Mouse (Mus musculus) embryonic facial prominence, embryonic 13.5 days (tissue): ENCODE data around the gene Gtsf1l. TPM values are rescaled to one million over a fixed set of nuclear protein-coding genes. Genes with fewer than 3 reads are reported as not detected.

ENCODE experiments used
- ATAC-seq: fragments of 200-750 bp; cut with Nextera tagmentation; 2 replicates; pipeline ENCODE4 v1.8.0; 2017; ENCODE audit warnings: low read depth; ENCODE audit not compliant: insufficient number of reproducible peaks, insufficient read depth, low FRiP score, low TSS enrichment
- H3K27ac ChIP-seq: fragments of 300-500 bp; sonication (generic); 2 replicates; pipeline ENCODE4 v1.5.1; 2015; ENCODE audit warnings: moderate library complexity, mild to moderate bottlenecking, inconsistent platforms
- H3K27me3 ChIP-seq: fragments of 300-500 bp; sonication (generic); 2 replicates; pipeline ENCODE4 v1.6.1; 2015; ENCODE audit warnings: mild to moderate bottlenecking, inconsistent platforms
- H3K36me3 ChIP-seq: fragments of 300-500 bp; sonication (generic); 2 replicates; pipeline ENCODE4 v1.6.1; 2015; ENCODE audit warnings: mild to moderate bottlenecking, inconsistent platforms
- H3K4me1 ChIP-seq: fragments of 300-500 bp; sonication (generic); 2 replicates; pipeline ENCODE4 v1.6.1; 2015; ENCODE audit warnings: inconsistent platforms
- H3K4me2 ChIP-seq: fragments of 300-500 bp; sonication (generic); 2 replicates; pipeline ENCODE4 v1.6.1; 2015; ENCODE audit warnings: moderate library complexity, mild to moderate bottlenecking, inconsistent platforms
- H3K4me3 ChIP-seq: fragments of 300-500 bp; sonication (generic); 2 replicates; pipeline ENCODE4 v1.5.1; 2015; ENCODE audit warnings: mild to moderate bottlenecking, inconsistent platforms
- H3K9ac ChIP-seq: fragments of 300-500 bp; sonication (generic); 2 replicates; pipeline ENCODE4 v1.6.1; 2015; ENCODE audit warnings: mild to moderate bottlenecking, inconsistent platforms
- H3K9me3 ChIP-seq: fragments of 300-500 bp; sonication (generic); 2 replicates; pipeline ENCODE4 v1.6.1; 2016; ENCODE audit warnings: inconsistent platforms
- WGBS: fragments of 180-500 bp; shearing (Covaris S2); methylation state at CpG from one replicate; pipeline ENCODE4 v1.1.7; 2015; ENCODE audit warnings: mixed read lengths; 5-methylcytosine and 5-hydroxymethylcytosine counted together
- polyA plus RNA-seq: library from polyadenylated mRNA; unstranded; fragments of >200 nt; fragmentation: Nextera tagmentation; extraction: Ambion mirVana; gene quantifications from 2 replicates; pipeline ENCODE4 v1.2.1, GENCODE M21; 2015

The Gtsf1l gene
- polyA plus RNA-seq, 1 experiment from 2014 or later, result not detected

DNA sequence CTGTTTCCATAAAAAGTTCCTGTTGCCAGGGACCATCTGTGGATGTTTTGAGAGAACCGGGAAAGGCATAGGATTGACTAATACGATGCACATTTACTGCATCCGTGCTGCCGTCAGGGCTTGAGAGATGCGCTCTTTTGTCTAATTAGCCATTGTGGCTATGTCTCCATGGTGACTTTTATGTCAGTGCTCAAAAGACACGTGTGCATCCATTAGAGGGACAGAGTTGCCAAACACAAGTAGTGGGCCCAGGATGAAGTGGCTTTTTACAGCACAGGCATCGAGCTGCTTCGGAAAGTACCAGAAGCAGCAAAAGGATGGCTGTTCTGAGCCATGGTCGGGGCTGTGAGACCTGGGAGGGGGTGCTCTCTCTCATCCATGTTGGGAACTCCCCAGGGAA lies 20.7 kb upstream of the Gtsf1l start:
- H3K27me3 ChIP-seq, result no peaks in the 10 kb centered on the region
- H3K9me3 ChIP-seq, result no peaks in the 10 kb centered on the region
- H3K36me3 ChIP-seq, result no peaks in the 10 kb centered on the region
- no peak overlapping the region for H3K4me2 ChIP-seq
- no peak for ATAC-seq
- no peak overlapping the region for H3K27ac ChIP-seq
- 58% methylated on average over 9 of the region's 9 CpGs for WGBS
- H3K4me3 ChIP-seq, result no peak overlapping the region
- H3K4me1 ChIP-seq, result peaks cover 24% of the 10 kb centered on the region
- H3K9ac ChIP-seq, result no peak overlapping the region

DNA sequence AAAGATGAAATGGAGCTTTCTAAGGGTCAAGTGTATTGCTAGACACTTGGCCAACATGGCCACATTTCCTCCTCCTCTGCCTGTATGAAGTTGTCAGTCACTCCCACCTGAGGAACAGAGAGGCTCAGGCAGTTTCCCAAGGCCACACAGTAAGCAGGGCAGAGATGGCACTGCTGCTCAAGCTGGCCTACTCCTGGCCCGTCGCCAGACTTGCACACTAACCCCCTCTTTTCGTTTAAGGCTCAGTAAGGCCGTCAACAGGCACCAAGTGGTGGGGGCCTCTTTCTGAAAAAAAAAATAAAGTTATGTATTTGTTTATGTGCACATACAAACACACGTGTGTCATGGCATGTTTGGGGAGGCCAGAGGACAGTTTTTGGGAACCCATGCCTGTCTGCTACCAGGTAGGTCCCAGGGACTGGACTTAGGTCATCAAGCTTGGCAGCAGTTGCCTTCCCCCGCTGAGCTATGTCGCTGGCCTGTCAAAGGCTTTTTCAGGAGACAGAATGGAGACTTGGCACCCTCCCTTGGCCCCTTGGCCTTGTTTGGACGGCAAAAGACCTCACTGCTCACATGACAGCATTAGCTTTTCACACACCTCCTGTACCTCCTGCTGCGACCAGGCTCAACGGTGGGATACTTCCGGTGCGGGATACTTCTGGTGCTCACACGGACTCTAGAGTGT lies 16.6 kb upstream of the Gtsf1l start:
- Histone ChIP-seq H3K36me3 (no peaks in the 10 kb centered on the region), H3K27ac (no peak overlapping the region), H3K27me3 (no peaks in the 10 kb centered on the region; the same call in 1 of the 2 replicates), H3K4me2 (no peak overlapping the region), H3K9me3 (no peaks in the 10 kb centered on the region), H3K4me1 (peaks cover 30% of the 10 kb centered on the region), H3K9ac (no peak overlapping the region), H3K4me3 (no peak overlapping the region)
- no peak for ATAC-seq
- WGBS, result 84% methylated on average over 13 of the region's 13 CpGs

DNA sequence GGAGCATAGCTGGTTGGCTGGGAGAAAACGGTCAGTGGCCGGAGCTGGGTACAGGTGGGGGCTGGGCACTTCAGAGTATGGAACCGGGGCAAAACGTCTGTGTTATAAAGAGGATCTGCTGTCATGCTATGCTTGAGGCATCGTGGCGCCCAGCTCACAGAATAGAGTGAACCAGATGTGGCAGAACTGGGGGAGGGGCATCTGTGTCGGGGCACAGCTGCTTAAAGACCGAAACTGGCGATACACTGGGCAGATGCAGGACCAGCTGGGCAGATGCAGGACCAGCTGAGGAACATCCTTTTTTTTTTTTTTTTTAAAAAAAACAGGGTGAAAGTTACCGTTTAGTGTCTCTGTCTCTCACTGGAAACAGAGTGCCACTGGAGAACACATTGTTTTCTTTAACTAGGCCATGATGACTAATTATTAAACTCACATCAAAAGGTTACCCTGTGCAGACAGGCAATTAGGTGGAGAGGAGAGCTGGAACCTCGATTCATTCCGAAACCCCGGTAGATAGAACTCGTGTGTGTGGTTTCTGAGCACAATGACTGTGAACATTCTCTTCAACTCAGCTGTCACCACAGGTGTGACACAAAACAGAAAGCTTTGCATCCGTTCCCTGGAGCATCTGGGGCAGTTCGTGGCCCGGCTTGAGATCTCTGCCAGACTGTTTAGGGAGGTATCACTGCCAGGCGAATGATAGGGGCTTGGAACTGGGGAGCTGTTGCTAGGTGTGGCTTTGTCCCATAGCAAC lies 15.4 kb upstream of the Gtsf1l start:
- Histone ChIP-seq H3K9me3 (no peaks in the 10 kb centered on the region), H3K36me3 (no peaks in the 10 kb centered on the region), H3K27ac (no peak overlapping the region), H3K4me3 (no peak overlapping the region), H3K4me2 (peak overlapping the region; percentile 11; the same call in 1 of the 2 replicates), H3K4me1 (peaks cover 30% of the 10 kb centered on the region), H3K27me3 (peaks cover 3% of the 10 kb centered on the region; the same call in 1 of the 2 replicates), H3K9ac (no peak overlapping the region)
- WGBS, result 38% methylated on average over 18 of the region's 18 CpGs
- ATAC-seq, result no peak; the same call in 1 of the 2 replicates

DNA sequence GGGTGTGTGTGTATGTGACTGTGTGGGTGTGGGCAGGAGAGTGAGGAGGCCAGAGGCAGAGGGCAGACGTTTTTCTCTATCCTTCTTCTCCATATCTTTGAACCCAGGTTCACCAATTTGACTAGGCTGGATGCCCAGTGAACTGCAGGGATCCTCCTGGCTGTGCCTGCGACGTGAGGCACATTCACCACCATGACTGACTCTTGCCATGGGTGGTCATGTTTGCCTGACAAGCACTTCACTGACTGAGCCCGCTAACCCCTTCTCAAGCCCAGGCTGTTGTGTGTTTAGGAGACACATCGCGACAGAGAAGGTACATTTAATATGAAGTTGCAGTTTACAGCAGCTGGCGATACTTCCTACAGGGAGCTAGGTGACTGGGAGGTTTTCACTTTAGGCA lies 14.6 kb upstream of the Gtsf1l start:
- Histone ChIP-seq H3K4me3 (no peak overlapping the region), H3K27ac (0 out of 2 replicates have a peak overlapping the region, but pooled peaks have one; percentile 22), H3K4me1 (peaks cover 26% of the 10 kb centered on the region), H3K9ac (no peak overlapping the region), H3K4me2 (no peak overlapping the region), H3K27me3 (peaks cover 3% of the 10 kb centered on the region; the same call in 1 of the 2 replicates), H3K9me3 (no peaks in the 10 kb centered on the region), H3K36me3 (no peaks in the 10 kb centered on the region)
- ATAC-seq, result peak; percentile 44
- 50% methylated on average over 7 of the region's 7 CpGs for WGBS

DNA sequence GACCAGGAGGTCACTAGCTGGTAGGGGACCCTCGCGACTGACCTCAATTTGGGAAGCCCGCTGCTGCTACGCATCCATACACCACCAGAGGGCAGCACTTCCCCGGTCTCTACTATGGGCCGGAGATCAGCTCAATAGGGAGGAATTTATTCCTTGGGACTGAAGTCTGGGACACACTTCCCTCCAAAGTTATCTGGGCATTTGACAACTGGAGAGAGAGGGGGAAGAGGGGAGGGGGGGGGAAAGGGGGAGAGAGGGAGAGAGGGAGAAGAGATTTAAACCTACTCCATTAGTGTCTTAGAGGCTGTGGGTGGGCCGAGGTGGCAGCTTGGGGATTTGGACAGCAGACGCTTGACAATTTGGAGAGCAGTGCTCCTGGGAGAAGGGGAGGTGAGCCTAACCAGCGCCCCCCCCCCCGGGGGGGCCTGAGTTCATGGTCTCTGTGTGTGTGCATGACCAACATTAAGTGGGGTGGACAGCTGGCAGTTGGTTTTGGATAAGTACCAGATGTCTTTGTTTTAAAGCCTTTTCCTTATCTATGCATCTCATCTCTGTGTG lies 14.1 kb upstream of the Gtsf1l start:
- no peak overlapping the region for H3K9ac ChIP-seq
- no peak overlapping the region for H3K4me3 ChIP-seq
- H3K4me2 ChIP-seq, result no peak overlapping the region
- H3K36me3 ChIP-seq, result no peaks in the 10 kb centered on the region
- H3K9me3 ChIP-seq, result no peaks in the 10 kb centered on the region
- peaks cover 26% of the 10 kb centered on the region for H3K4me1 ChIP-seq
- WGBS, result 4% methylated on average over 10 of the region's 10 CpGs
- ATAC-seq, result no peak
- H3K27ac ChIP-seq, result no peak overlapping the region
- H3K27me3 ChIP-seq, result peaks cover 3% of the 10 kb centered on the region; the same call in 1 of the 2 replicates

DNA sequence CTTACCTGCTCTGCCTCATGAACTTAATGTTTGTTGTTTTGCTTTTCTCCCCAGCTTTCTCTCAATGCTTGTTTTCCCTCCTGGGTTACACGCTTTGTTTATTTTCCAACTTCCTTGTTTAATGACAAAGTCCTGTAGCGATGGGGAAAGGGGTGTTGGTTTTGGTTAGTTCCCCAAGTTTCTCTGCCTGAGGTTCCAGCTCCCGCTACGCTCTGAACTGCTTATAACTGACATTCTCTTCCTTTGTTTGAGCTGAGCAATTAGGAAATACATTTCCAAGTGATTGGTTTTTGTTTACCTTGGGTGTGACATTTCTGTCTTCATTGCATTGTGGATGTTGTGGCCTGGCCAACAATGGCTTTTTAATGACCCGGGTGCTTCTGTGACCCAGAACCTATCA lies 12.9 kb upstream of the Gtsf1l start:
- no peak overlapping the region for H3K9ac ChIP-seq
- no peaks in the 10 kb centered on the region for H3K9me3 ChIP-seq
- H3K27me3 ChIP-seq, result peaks cover 3% of the 10 kb centered on the region; the same call in 1 of the 2 replicates
- H3K4me3 ChIP-seq, result no peak overlapping the region
- peaks cover 26% of the 10 kb centered on the region for H3K4me1 ChIP-seq
- H3K4me2 ChIP-seq, result no peak overlapping the region
- no peaks in the 10 kb centered on the region for H3K36me3 ChIP-seq
- no peak for ATAC-seq
- WGBS, result 66% methylated on average over 5 of the region's 5 CpGs
- no peak overlapping the region for H3K27ac ChIP-seq

DNA sequence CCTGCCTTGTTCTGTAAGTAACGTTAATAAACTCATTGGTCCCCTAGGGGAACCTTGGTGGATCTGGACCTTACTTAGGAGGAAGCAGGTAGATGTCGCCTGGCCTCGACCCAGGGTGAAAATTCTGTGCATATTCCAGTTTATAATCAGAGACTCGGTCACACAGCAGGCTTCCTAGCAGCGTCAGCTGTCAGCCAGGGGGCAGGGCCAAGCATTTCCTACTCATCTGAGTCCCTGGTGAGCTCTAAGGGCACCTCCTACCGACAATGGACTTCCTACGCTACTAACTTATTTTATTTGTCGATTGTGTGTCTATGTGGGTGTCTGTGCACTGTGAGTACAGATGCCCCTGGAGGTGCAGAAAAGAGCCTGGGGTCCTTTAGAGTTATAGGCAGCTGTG lies 12.3 kb upstream of the Gtsf1l start:
- no peak overlapping the region for H3K27ac ChIP-seq
- H3K9me3 ChIP-seq, result no peaks in the 10 kb centered on the region
- H3K9ac ChIP-seq, result no peak overlapping the region
- H3K4me1 ChIP-seq, result peaks cover 26% of the 10 kb centered on the region
- ATAC-seq, result no peak
- H3K4me3 ChIP-seq, result no peak overlapping the region
- 53% methylated on average over 8 of the region's 8 CpGs for WGBS
- peaks cover 3% of the 10 kb centered on the region; the same call in 1 of the 2 replicates for H3K27me3 ChIP-seq
- H3K4me2 ChIP-seq, result no peak overlapping the region
- no peaks in the 10 kb centered on the region for H3K36me3 ChIP-seq

DNA sequence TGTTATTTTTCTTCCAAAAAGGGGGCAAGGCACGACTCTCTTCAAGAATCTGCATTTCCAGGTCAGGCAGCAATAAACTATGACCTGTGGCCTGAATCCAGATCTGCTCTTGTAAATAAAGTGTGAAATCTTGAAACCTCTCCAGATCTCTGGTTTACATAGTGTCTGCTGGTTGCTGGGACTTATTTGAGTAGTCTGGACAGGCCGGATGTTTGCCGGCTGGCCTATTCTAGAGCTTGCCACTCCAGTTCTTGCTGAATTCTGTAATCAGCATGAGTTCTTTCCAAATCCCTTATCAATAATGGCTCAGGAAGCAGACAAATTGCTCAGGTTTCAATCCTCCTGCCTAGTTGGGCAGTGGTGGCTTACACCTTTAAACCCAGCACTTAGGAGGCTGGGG lies 8.1 kb upstream of the Gtsf1l start:
- Histone ChIP-seq H3K9ac (no peak overlapping the region), H3K27me3 (peaks cover 3% of the 10 kb centered on the region; the same call in 1 of the 2 replicates), H3K4me2 (no peak overlapping the region), H3K27ac (no peak overlapping the region), H3K4me1 (0 out of 2 replicates have a peak, but pooled peaks cover 4% of the 10 kb centered on the region), H3K4me3 (no peak overlapping the region), H3K9me3 (no peaks in the 10 kb centered on the region), H3K36me3 (no peaks in the 10 kb centered on the region)
- WGBS, result 71% methylated on average over 3 of the region's 3 CpGs
- no peak for ATAC-seq

DNA sequence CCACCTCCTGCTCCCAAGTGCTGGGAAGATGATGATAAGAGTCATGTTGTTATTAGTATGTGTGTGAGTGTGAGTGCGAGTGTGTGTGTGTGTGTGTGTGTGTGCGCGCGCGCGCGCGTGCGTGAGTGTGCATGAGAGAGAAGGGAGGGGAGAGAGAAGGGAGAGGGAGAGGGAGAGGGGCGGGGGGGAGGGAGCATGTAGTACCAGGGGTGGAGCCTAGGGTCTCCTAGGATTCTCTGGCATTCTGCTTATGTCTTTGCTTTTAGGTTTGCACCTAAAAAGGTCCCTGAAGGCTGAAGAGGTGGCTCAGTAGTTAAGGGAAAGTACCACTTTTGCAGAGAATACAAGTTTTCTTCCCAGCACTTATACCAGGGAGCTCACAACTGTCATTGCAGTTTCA lies 7.3 kb upstream of the Gtsf1l start:
- Histone ChIP-seq H3K4me2 (no peak overlapping the region), H3K27ac (no peak overlapping the region), H3K4me3 (no peak overlapping the region), H3K9ac (no peak overlapping the region), H3K36me3 (no peaks in the 10 kb centered on the region), H3K27me3 (peaks cover 3% of the 10 kb centered on the region; the same call in 1 of the 2 replicates), H3K9me3 (no peaks in the 10 kb centered on the region), H3K4me1 (no peaks in the 10 kb centered on the region)
- ATAC-seq, result no peak
- 89% methylated on average over 10 of the region's 10 CpGs for WGBS

DNA sequence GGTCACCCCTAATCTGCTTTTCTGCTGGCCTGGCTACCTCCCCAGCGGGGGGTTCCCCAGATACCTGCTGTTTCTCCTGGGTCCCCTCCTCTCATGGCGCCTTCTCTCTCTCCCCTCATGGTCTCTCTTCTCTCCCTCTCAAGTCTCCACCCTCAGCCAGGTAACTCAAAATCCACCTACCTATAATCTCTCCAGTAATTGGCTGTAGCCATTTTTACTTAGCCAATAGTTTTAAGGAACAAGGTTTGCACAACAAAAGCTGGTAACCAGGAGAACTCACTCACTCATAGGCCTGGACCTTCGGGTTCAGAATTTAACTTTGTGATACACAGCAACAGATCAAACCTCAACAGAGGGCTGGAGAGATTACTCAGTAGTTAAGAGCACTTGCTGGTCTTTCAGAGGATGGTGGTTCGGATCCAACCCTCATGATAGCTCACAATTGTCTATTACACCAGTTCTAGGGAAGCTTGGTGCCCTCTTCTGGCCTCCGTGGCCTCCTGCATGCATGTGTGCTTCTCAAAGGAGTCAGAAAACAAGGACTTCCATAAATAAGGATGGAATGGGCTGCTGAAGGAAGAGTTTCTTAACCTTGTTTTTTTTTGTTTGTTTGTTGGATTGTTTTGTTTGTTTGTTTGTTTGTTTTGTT lies 1.9 kb upstream of the Gtsf1l start:
- Histone ChIP-seq H3K9ac (no peak overlapping the region), H3K27ac (no peak overlapping the region), H3K9me3 (no peaks in the 10 kb centered on the region), H3K4me3 (no peak overlapping the region), H3K36me3 (no peaks in the 10 kb centered on the region), H3K4me1 (no peaks in the 10 kb centered on the region), H3K4me2 (no peak overlapping the region), H3K27me3 (no peaks in the 10 kb centered on the region)
- 73% methylated on average over 5 of the region's 5 CpGs for WGBS
- ATAC-seq, result no peak

DNA sequence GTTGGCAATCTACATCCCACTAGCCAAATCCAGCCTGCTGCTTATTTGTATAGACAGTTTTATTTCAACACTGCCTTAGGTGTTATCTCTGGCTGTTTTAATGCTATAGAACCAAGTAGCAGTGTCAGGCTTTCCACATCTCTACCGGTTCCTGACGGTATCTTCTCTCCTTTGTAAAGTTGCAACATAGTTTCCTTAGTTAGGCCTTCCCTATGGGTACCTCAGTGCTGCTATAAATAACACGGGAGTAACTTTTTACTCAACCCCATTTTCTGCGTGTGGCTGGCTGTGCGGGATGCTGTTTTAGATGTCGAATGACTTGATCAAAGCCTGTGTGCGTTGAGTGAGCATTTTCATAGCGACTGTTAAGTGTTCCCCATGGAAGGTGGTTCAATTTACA lies 1.1 kb downstream of the Gtsf1l start:
- Histone ChIP-seq H3K9me3 (no peaks in the 10 kb centered on the region), H3K27ac (no peak overlapping the region), H3K4me2 (no peak overlapping the region), H3K4me3 (no peak overlapping the region), H3K27me3 (no peaks in the 10 kb centered on the region), H3K4me1 (no peaks in the 10 kb centered on the region), H3K36me3 (peaks cover 9% of the 10 kb centered on the region; the same call in 1 of the 2 replicates), H3K9ac (no peak overlapping the region)
- no peak for ATAC-seq
- 81% methylated on average over 8 of the region's 8 CpGs for WGBS
